Mouse (Mus musculus): ENCODE data around the gene Psma5. TPM values are rescaled to one million over a fixed set of nuclear protein-coding genes. Genes with fewer than 3 reads are reported as not detected.
A peak's percentile ranks its signal among the peaks of the same experiment; 100 is the strongest.

Gene Psma5
- polyA plus RNA-seq, 1 experiment from 2014 or later = 266 TPM

- no peak overlapping the region for H3K4me3 ChIP-seq (replicated peaks; ENCODE audit: low read length)
- no peak overlapping the region for H3K27ac ChIP-seq (ENCODE audit: low read length)
- H3K27me3 ChIP-seq (replicated peaks; ENCODE audit: control insufficient read depth, insufficient read depth, low read length) = no peaks in the 10 kb centered on the region
- H3K9ac ChIP-seq (replicated peaks; ENCODE audit: low read depth, low read length) = no peak overlapping the region
- H3K9me3 ChIP-seq (ENCODE audit: control insufficient read depth, low read length) = no peaks in the 10 kb centered on the region
- peaks cover 68% of the 10 kb centered on the region for H3K4me1 ChIP-seq (replicated peaks; ENCODE audit: control insufficient read depth, insufficient read depth, low read length)
- whole genome bisulfite sequencing = 80% methylated on average over 13 of the region's 13 CpGs
- H3K4me2 ChIP-seq (ENCODE audit: low read length) = no peak overlapping the region
- H3K36me3 ChIP-seq (ENCODE audit: control insufficient read depth, insufficient read depth) = no peaks in the 10 kb centered on the region
- ATAC-seq = no peak
Observed at GRCm38 (mm10) chr3:108289311-108290130, 32.8 kb downstream of the Psma5 start.

GRCm38 (mm10) chr3:108291036-108291799 lies 34.5 kb downstream of the Psma5 start:
- no peak overlapping the region for H3K4me3 ChIP-seq (replicated peaks; ENCODE audit: low read length)

GRCm38 (mm10) chr3:108294398-108294797 lies 37.7 kb downstream of the Psma5 start:
- 43% methylated on average over 2 of the region's 2 CpGs for WGBS
- Histone ChIP-seq H3K4me1 (replicated peaks; ENCODE audit: control insufficient read depth, insufficient read depth, low read length) (peaks cover 63% of the 10 kb centered on the region), H3K36me3 (ENCODE audit: control insufficient read depth, insufficient read depth) (no peaks in the 10 kb centered on the region), H3K9ac (replicated peaks; ENCODE audit: low read depth, low read length) (no peak overlapping the region), H3K9me3 (ENCODE audit: control insufficient read depth, low read length) (no peaks in the 10 kb centered on the region), H3K4me3 (replicated peaks; ENCODE audit: low read length) (no peak overlapping the region), H3K27me3 (replicated peaks; ENCODE audit: control insufficient read depth, insufficient read depth, low read length) (no peaks in the 10 kb centered on the region), H3K27ac (ENCODE audit: low read length) (no peak overlapping the region), H3K4me2 (ENCODE audit: low read length) (no peak overlapping the region)
- no peak for ATAC-seq

More at GRCm38 (mm10) chr3:108291036-108291799, 34.5 kb downstream of the Psma5 start:
- no peak overlapping the region for H3K9ac ChIP-seq (replicated peaks; ENCODE audit: low read depth, low read length)
- H3K4me2 ChIP-seq (ENCODE audit: low read length) = no peak overlapping the region
- peaks cover 72% of the 10 kb centered on the region for H3K4me1 ChIP-seq (replicated peaks; ENCODE audit: control insufficient read depth, insufficient read depth, low read length)
- H3K9me3 ChIP-seq (ENCODE audit: control insufficient read depth, low read length) = no peaks in the 10 kb centered on the region
- no peaks in the 10 kb centered on the region for H3K36me3 ChIP-seq (ENCODE audit: control insufficient read depth, insufficient read depth)
- WGBS = 60% methylated on average over 17 of the region's 17 CpGs
- no peaks in the 10 kb centered on the region for H3K27me3 ChIP-seq (replicated peaks; ENCODE audit: control insufficient read depth, insufficient read depth, low read length)
- ATAC-seq = no peak
- H3K27ac ChIP-seq (ENCODE audit: low read length) = no peak overlapping the region

- H3K4me3 ChIP-seq (replicated peaks; ENCODE audit: low read length) = peak overlapping the region; percentile 3; the same call in 1 of the 2 replicates
- peaks cover 61% of the 10 kb centered on the region for H3K4me1 ChIP-seq (replicated peaks; ENCODE audit: control insufficient read depth, insufficient read depth, low read length)
- H3K9ac ChIP-seq (replicated peaks; ENCODE audit: low read depth, low read length) = peak overlapping the region; percentile 2; the same call in 1 of the 2 replicates
- H3K27ac ChIP-seq (ENCODE audit: low read length) = peak overlapping the region; percentile 79
- no peaks in the 10 kb centered on the region for H3K9me3 ChIP-seq (ENCODE audit: control insufficient read depth, low read length)
- no peaks in the 10 kb centered on the region for H3K36me3 ChIP-seq (ENCODE audit: control insufficient read depth, insufficient read depth)
- H3K27me3 ChIP-seq (replicated peaks; ENCODE audit: control insufficient read depth, insufficient read depth, low read length) = no peaks in the 10 kb centered on the region
- ATAC-seq = peak; percentile 30
- H3K4me2 ChIP-seq (ENCODE audit: low read length) = peak overlapping the region; percentile 41
- 15% methylated on average over 14 of the region's 14 CpGs for WGBS
Observed at GRCm38 (mm10) chr3:108295379-108296219, 38.9 kb downstream of the Psma5 start.

- peak; percentile 66 for ATAC-seq
Observed at GRCm38 (mm10) chr3:108296220-108297049, 39.7 kb downstream of the Psma5 start.

GRCm38 (mm10) chr3:108297050-108297419 lies 40.3 kb downstream of the Psma5 start:
- ATAC-seq = no peak
- Histone ChIP-seq H3K4me1 (replicated peaks; ENCODE audit: control insufficient read depth, insufficient read depth, low read length) (peaks cover 51% of the 10 kb centered on the region), H3K4me2 (ENCODE audit: low read length) (peak overlapping the region; percentile 21; the same call in 1 of the 2 replicates), H3K27me3 (replicated peaks; ENCODE audit: control insufficient read depth, insufficient read depth, low read length) (no peaks in the 10 kb centered on the region), H3K27ac (ENCODE audit: low read length) (peak overlapping the region; percentile 79), H3K4me3 (replicated peaks; ENCODE audit: low read length) (no peak overlapping the region), H3K36me3 (ENCODE audit: control insufficient read depth, insufficient read depth) (no peaks in the 10 kb centered on the region), H3K9ac (replicated peaks; ENCODE audit: low read depth, low read length) (peak overlapping the region; percentile 25), H3K9me3 (ENCODE audit: control insufficient read depth, low read length) (no peaks in the 10 kb centered on the region)
- WGBS = 63% methylated on average over 7 of the region's 7 CpGs

More at GRCm38 (mm10) chr3:108296220-108297049, 39.7 kb downstream of the Psma5 start:
- Histone ChIP-seq H3K4me3 (replicated peaks; ENCODE audit: low read length) (peak overlapping the region; percentile 3; the same call in 1 of the 2 replicates), H3K9ac (replicated peaks; ENCODE audit: low read depth, low read length) (peak overlapping the region; percentile 25), H3K4me1 (replicated peaks; ENCODE audit: control insufficient read depth, insufficient read depth, low read length) (peaks cover 56% of the 10 kb centered on the region), H3K9me3 (ENCODE audit: control insufficient read depth, low read length) (no peaks in the 10 kb centered on the region), H3K27me3 (replicated peaks; ENCODE audit: control insufficient read depth, insufficient read depth, low read length) (no peaks in the 10 kb centered on the region), H3K4me2 (ENCODE audit: low read length) (peak overlapping the region; percentile 41), H3K27ac (ENCODE audit: low read length) (peak overlapping the region; percentile 79), H3K36me3 (ENCODE audit: control insufficient read depth, insufficient read depth) (no peaks in the 10 kb centered on the region)
- WGBS = 18% methylated on average over 14 of the region's 14 CpGs

GRCm38 (mm10) chr3:108297603-108298553 lies 41.2 kb downstream of the Psma5 start:
- Histone ChIP-seq H3K4me2 (ENCODE audit: low read length) (no peak overlapping the region), H3K36me3 (ENCODE audit: control insufficient read depth, insufficient read depth) (no peaks in the 10 kb centered on the region), H3K4me1 (replicated peaks; ENCODE audit: control insufficient read depth, insufficient read depth, low read length) (peaks cover 51% of the 10 kb centered on the region), H3K4me3 (replicated peaks; ENCODE audit: low read length) (no peak overlapping the region), H3K9me3 (ENCODE audit: control insufficient read depth, low read length) (no peaks in the 10 kb centered on the region), H3K27ac (ENCODE audit: low read length) (peak overlapping the region; percentile 37), H3K27me3 (replicated peaks; ENCODE audit: control insufficient read depth, insufficient read depth, low read length) (no peaks in the 10 kb centered on the region), H3K9ac (replicated peaks; ENCODE audit: low read depth, low read length) (no peak overlapping the region)
- ATAC-seq = 0 out of 2 replicates have a peak, but pooled peaks have one; percentile 7
- WGBS = 52% methylated on average over 7 of the region's 7 CpGs
